Mouse (Mus musculus): ENCODE data around the gene Chp1. TPM values are rescaled to one million over a fixed set of nuclear protein-coding genes. Genes with fewer than 3 reads are reported as not detected.
A peak's percentile ranks its signal among the peaks of the same experiment; 100 is the strongest.

Chp1 gene
- polyA plus RNA-seq, 1 experiment from 2014 or later = 68.2 TPM

GRCm38 (mm10) chr2:119538802-119539201 lies 8.7 kb upstream of the Chp1 start:
- H3K9me3 ChIP-seq = no peaks in the 10 kb centered on the region
- no peaks in the 10 kb centered on the region for H3K27me3 ChIP-seq (replicated peaks)
- H3K4me2 ChIP-seq (replicated peaks) = no peak overlapping the region
- H3K36me3 ChIP-seq = no peaks in the 10 kb centered on the region
- WGBS = 82% methylated on average over 9 of the region's 9 CpGs
- no peak overlapping the region for H3K9ac ChIP-seq
- ATAC-seq (ENCODE audit: low FRiP score, low read depth) = no peak
- no peak overlapping the region for H3K27ac ChIP-seq
- H3K4me1 ChIP-seq = no peaks in the 10 kb centered on the region
- H3K4me3 ChIP-seq = no peak overlapping the region

GRCm38 (mm10) chr2:119542106-119542505 lies 5.4 kb upstream of the Chp1 start:
- whole genome bisulfite sequencing = 29% methylated on average over 1 of the region's 1 CpGs
- no peak for ATAC-seq (ENCODE audit: low FRiP score, low read depth)
- H3K4me1 ChIP-seq = no peaks in the 10 kb centered on the region
- H3K9me3 ChIP-seq = no peaks in the 10 kb centered on the region
- H3K4me3 ChIP-seq = no peak overlapping the region
- H3K27ac ChIP-seq = no peak overlapping the region
- no peak overlapping the region for H3K4me2 ChIP-seq (replicated peaks)
- no peaks in the 10 kb centered on the region for H3K36me3 ChIP-seq
- H3K27me3 ChIP-seq (replicated peaks) = no peaks in the 10 kb centered on the region
- no peak overlapping the region for H3K9ac ChIP-seq

- H3K36me3 ChIP-seq = no peaks in the 10 kb centered on the region
- no peak overlapping the region for H3K27ac ChIP-seq
- H3K4me2 ChIP-seq (replicated peaks) = no peak overlapping the region
- H3K9me3 ChIP-seq = no peaks in the 10 kb centered on the region
- H3K4me3 ChIP-seq = no peak overlapping the region
- 77% methylated on average over 2 of the region's 2 CpGs for WGBS
- H3K4me1 ChIP-seq = peaks cover 7% of the 10 kb centered on the region
- ATAC-seq (ENCODE audit: low FRiP score, low read depth) = no peak
- no peak overlapping the region for H3K9ac ChIP-seq
- H3K27me3 ChIP-seq (replicated peaks) = no peaks in the 10 kb centered on the region
Observed at GRCm38 (mm10) chr2:119543656-119544055, 3.8 kb upstream of the Chp1 start.

GRCm38 (mm10) chr2:119546848-119547521 lies 512 bp upstream of the Chp1 start:
- H3K4me1 ChIP-seq = peaks cover 14% of the 10 kb centered on the region
- peak overlapping the region; percentile 74 for H3K4me2 ChIP-seq (replicated peaks)
- H3K27me3 ChIP-seq (replicated peaks) = no peaks in the 10 kb centered on the region
- no peak overlapping the region for H3K9ac ChIP-seq
- 0 out of 2 replicates have a peak overlapping the region, but pooled peaks have one; percentile 15 for H3K27ac ChIP-seq
- peak overlapping the region; percentile 78 for H3K4me3 ChIP-seq
- 1% methylated on average over 30 of the region's 30 CpGs for WGBS
- H3K9me3 ChIP-seq = no peaks in the 10 kb centered on the region
- no peaks in the 10 kb centered on the region for H3K36me3 ChIP-seq
- peak; percentile 89 for ATAC-seq (ENCODE audit: low FRiP score, low read depth)

- Histone ChIP-seq H3K9me3 (no peaks in the 10 kb centered on the region), H3K4me3 (peak overlapping the region; percentile 78), H3K4me1 (peaks cover 14% of the 10 kb centered on the region), H3K36me3 (no peaks in the 10 kb centered on the region), H3K27me3 (replicated peaks) (no peaks in the 10 kb centered on the region), H3K27ac (no peak overlapping the region), H3K9ac (peak overlapping the region; percentile 78; the same call in 1 of the 2 replicates), H3K4me2 (replicated peaks) (peak overlapping the region; percentile 74)
- no peak for ATAC-seq (ENCODE audit: low FRiP score, low read depth)
- WGBS = 15% methylated on average over 3 of the region's 3 CpGs
Observed at GRCm38 (mm10) chr2:119548371-119548660, 819 bp downstream of the Chp1 start.

- peak overlapping the region; percentile 74 for H3K4me2 ChIP-seq (replicated peaks)
- no peak for ATAC-seq (ENCODE audit: low FRiP score, low read depth)
- peaks cover 14% of the 10 kb centered on the region for H3K4me1 ChIP-seq
- WGBS = 83% methylated on average over 5 of the region's 5 CpGs
- no peaks in the 10 kb centered on the region for H3K9me3 ChIP-seq
- H3K27me3 ChIP-seq (replicated peaks) = no peaks in the 10 kb centered on the region
- peak overlapping the region; percentile 78; the same call in 1 of the 2 replicates for H3K9ac ChIP-seq
- H3K36me3 ChIP-seq = no peaks in the 10 kb centered on the region
- no peak overlapping the region for H3K27ac ChIP-seq
- H3K4me3 ChIP-seq = peak overlapping the region; percentile 78
Observed at GRCm38 (mm10) chr2:119548691-119549090, 1.2 kb downstream of the Chp1 start.

- peaks cover 14% of the 10 kb centered on the region for H3K4me1 ChIP-seq
- no peaks in the 10 kb centered on the region for H3K36me3 ChIP-seq
- 92% methylated on average over 2 of the region's 2 CpGs for WGBS
- ATAC-seq (ENCODE audit: low FRiP score, low read depth) = no peak
- no peak overlapping the region for H3K4me3 ChIP-seq
- no peak overlapping the region for H3K9ac ChIP-seq
- no peak overlapping the region for H3K27ac ChIP-seq
- no peaks in the 10 kb centered on the region for H3K27me3 ChIP-seq (replicated peaks)
- H3K4me2 ChIP-seq (replicated peaks) = no peak overlapping the region
- H3K9me3 ChIP-seq = no peaks in the 10 kb centered on the region
Observed at GRCm38 (mm10) chr2:119549678-119550077, 2.2 kb downstream of the Chp1 start.

GRCm38 (mm10) chr2:119558039-119558438 lies 10.5 kb downstream of the Chp1 start:
- Histone ChIP-seq H3K4me3 (no peak overlapping the region), H3K9me3 (no peaks in the 10 kb centered on the region), H3K4me1 (no peaks in the 10 kb centered on the region), H3K36me3 (peaks cover 4% of the 10 kb centered on the region; the same call in 1 of the 2 replicates), H3K27me3 (replicated peaks) (no peaks in the 10 kb centered on the region), H3K9ac (no peak overlapping the region), H3K27ac (no peak overlapping the region), H3K4me2 (replicated peaks) (no peak overlapping the region)
- WGBS = 87% methylated on average over 3 of the region's 3 CpGs
- ATAC-seq (ENCODE audit: low FRiP score, low read depth) = no peak

- Histone ChIP-seq H3K4me2 (replicated peaks) (no peak overlapping the region), H3K9me3 (no peaks in the 10 kb centered on the region), H3K9ac (no peak overlapping the region), H3K27me3 (replicated peaks) (no peaks in the 10 kb centered on the region), H3K4me3 (no peak overlapping the region), H3K27ac (no peak overlapping the region), H3K4me1 (no peaks in the 10 kb centered on the region), H3K36me3 (peaks cover 8% of the 10 kb centered on the region)
- ATAC-seq (ENCODE audit: low FRiP score, low read depth) = no peak
- 87% methylated on average over 7 of the region's 7 CpGs for whole genome bisulfite sequencing
Observed at GRCm38 (mm10) chr2:119558737-119559340, 11.3 kb downstream of the Chp1 start.

GRCm38 (mm10) chr2:119561794-119562193 lies 14.3 kb downstream of the Chp1 start:
- Histone ChIP-seq H3K9ac (no peak overlapping the region), H3K27ac (no peak overlapping the region), H3K36me3 (peaks cover 15% of the 10 kb centered on the region), H3K9me3 (no peaks in the 10 kb centered on the region), H3K4me1 (no peaks in the 10 kb centered on the region), H3K4me3 (no peak overlapping the region), H3K27me3 (replicated peaks) (no peaks in the 10 kb centered on the region), H3K4me2 (replicated peaks) (no peak overlapping the region)
- 91% methylated on average over 3 of the region's 3 CpGs for WGBS
- ATAC-seq (ENCODE audit: low FRiP score, low read depth) = no peak

- no peak overlapping the region for H3K27ac ChIP-seq
- 93% methylated on average over 4 of the region's 4 CpGs for WGBS
Observed at GRCm38 (mm10) chr2:119565284-119565683, 17.8 kb downstream of the Chp1 start.

GRCm38 (mm10) chr2:119566182-119566855 lies 18.8 kb downstream of the Chp1 start:
- Histone ChIP-seq H3K36me3 (peaks cover 25% of the 10 kb centered on the region), H3K27ac (no peak overlapping the region), H3K4me2 (replicated peaks) (no peak overlapping the region), H3K4me3 (no peak overlapping the region), H3K9ac (no peak overlapping the region), H3K27me3 (replicated peaks) (no peaks in the 10 kb centered on the region), H3K9me3 (no peaks in the 10 kb centered on the region), H3K4me1 (no peaks in the 10 kb centered on the region)
- WGBS = 91% methylated on average over 7 of the region's 7 CpGs
- ATAC-seq (ENCODE audit: low FRiP score, low read depth) = no peak

More at GRCm38 (mm10) chr2:119565284-119565683, 17.8 kb downstream of the Chp1 start:
- H3K4me3 ChIP-seq = no peak overlapping the region
- no peak for ATAC-seq (ENCODE audit: low FRiP score, low read depth)
- no peaks in the 10 kb centered on the region for H3K4me1 ChIP-seq
- H3K36me3 ChIP-seq = peaks cover 25% of the 10 kb centered on the region
- no peak overlapping the region for H3K9ac ChIP-seq
- H3K4me2 ChIP-seq (replicated peaks) = no peak overlapping the region
- no peaks in the 10 kb centered on the region for H3K27me3 ChIP-seq (replicated peaks)
- no peaks in the 10 kb centered on the region for H3K9me3 ChIP-seq

Data from neural tube, embryonic 12.5 days (tissue).